Mouse (Mus musculus) right cerebral cortex, adult 2 months (tissue): Measurements from ENCODE around the gene Mroh9.

Experiments used
- DNase-seq, 2 experiments: peaks; one replicate each; pipeline ENCODE4 v3.0.0; 2021 to 2022; ENCODE audit warnings: low spot score in 2 of 2

Mroh9 gene

GRCm38 (mm10) chr1:163085570-163085969 lies at the start of gene Mroh9:
Gene Mroh9 (minus strand): TSS chr1:163085670.
- DNase-seq: no peak

- DNase-seq: no peak
Observed at GRCm38 (mm10) chr1:163129976-163130375, 44.5 kb upstream of the Mroh9 start.

- DNase-seq: no peak
Observed at GRCm38 (mm10) chr1:163129129-163129900, 43.8 kb upstream of the Mroh9 start.

- no peak for DNase-seq
Observed at GRCm38 (mm10) chr1:163126175-163126881, 40.9 kb upstream of the Mroh9 start.

- no peak for DNase-seq
Observed at GRCm38 (mm10) chr1:163122414-163122813, 36.9 kb upstream of the Mroh9 start.

- DNase-seq: no peak
Observed at GRCm38 (mm10) chr1:163113461-163114174, 28.1 kb upstream of the Mroh9 start.

- DNase-seq: no peak
Observed at GRCm38 (mm10) chr1:163112482-163113164, 27.2 kb upstream of the Mroh9 start.

- DNase-seq: no peak
Observed at GRCm38 (mm10) chr1:163104960-163105359, 19.5 kb upstream of the Mroh9 start.

- peak; percentile 26 to 55 for DNase-seq
Observed at GRCm38 (mm10) chr1:163091438-163092155, 6.1 kb upstream of the Mroh9 start.

- peak; percentile 70 to 74 for DNase-seq
Observed at GRCm38 (mm10) chr1:163070502-163070901, 15.0 kb downstream of the Mroh9 start.

- DNase-seq: no peak
Observed at GRCm38 (mm10) chr1:163060381-163060780, 25.1 kb downstream of the Mroh9 start.

- no peak for DNase-seq
Observed at GRCm38 (mm10) chr1:163057363-163057762, 28.1 kb downstream of the Mroh9 start.

GRCm38 (mm10) chr1:163055629-163056028 lies 29.8 kb downstream of the Mroh9 start:
- no peak for DNase-seq

- no peak for DNase-seq
Observed at GRCm38 (mm10) chr1:163023075-163023474, 62.4 kb downstream of the Mroh9 start.

- DNase-seq: no peak
Observed at GRCm38 (mm10) chr1:163009220-163009619, 76.2 kb downstream of the Mroh9 start.

- DNase-seq: no peak
Observed at GRCm38 (mm10) chr1:163003496-163003895, 82.0 kb downstream of the Mroh9 start.

- no peak for DNase-seq
Observed at GRCm38 (mm10) chr1:163001271-163001829, 84.1 kb downstream of the Mroh9 start.

GRCm38 (mm10) chr1:162987546-162987945 lies 97.9 kb downstream of the Mroh9 start:
- DNase-seq: no peak

GRCm38 (mm10) chr1:162986777-162987176 lies 98.7 kb downstream of the Mroh9 start:
- DNase-seq: no peak

- DNase-seq: no peak
Observed at GRCm38 (mm10) chr1:162986121-162986748, 99.2 kb downstream of the Mroh9 start.
